Mouse (Mus musculus) testis, adult 2 months (tissue): ENCODE results near the gene Sidt2.

Experiments
- CTCF ChIP-seq: fragments of 200-500 bp; IDR thresholded peaks from 2 replicates; pipeline ENCODE4 v1.5.1; 2012; ENCODE audit warnings: low read depth, mild to moderate bottlenecking, inconsistent platforms, low read length, moderate library complexity; ENCODE audit not compliant: control insufficient read depth, insufficient read depth, insufficient replicate concordance
- POLR2A ChIP-seq: fragments of 200-500 bp; IDR thresholded peaks from 2 replicates; pipeline ENCODE4 v1.6.1; 2012; ENCODE audit warnings: low read depth, mild to moderate bottlenecking, inconsistent platforms, low read length, moderate library complexity; ENCODE audit not compliant: control insufficient read depth

GRCm38 (mm10) chr9:45938952-45939637 lies 16.0 kb downstream of the Sidt2 start:
- TF ChIP-seq POLR2A (no peak), CTCF (no peak)
